Mouse (Mus musculus) CH12.LX (cell line): ENCODE data around the gene Smcr8. TPM values are rescaled to one million over a fixed set of nuclear protein-coding genes. Genes with fewer than 3 reads are reported as not detected.

Source experiments
- DNase-seq: peaks from one replicate; pipeline ENCODE4 v3.0.0-alpha.2; 2013; ENCODE audit errors: extremely low read depth
- H3K27ac ChIP-seq: 2 replicates; pipeline ENCODE4 v1.5.1; 2012; ENCODE audit warnings: low read depth, mild to moderate bottlenecking, control low read depth, moderate library complexity; ENCODE audit not compliant: insufficient read depth
- H3K27me3 ChIP-seq: replicated peaks from 2 replicates; pipeline ENCODE3; 2012; ENCODE audit warnings: inconsistent platforms
- H3K36me3 ChIP-seq, 2 experiments: replicated peaks in 1 of 2; 2 replicates each; pipeline versions ENCODE3 to v1.6.1; 2012; ENCODE audit warnings: inconsistent platforms in 1 of 2, low read length in 1 of 2, mild to moderate bottlenecking in 1 of 2, mixed read lengths in 1 of 2, moderate library complexity in 1 of 2; ENCODE audit not compliant: control insufficient read depth in 1 of 2, insufficient read depth in 1 of 2
- H3K4me1 ChIP-seq, 2 experiments: 2 replicates each; pipeline ENCODE4 v1.6.1; 2012; ENCODE audit warnings: inconsistent platforms in 1 of 2, moderate library complexity in 1 of 2; ENCODE audit not compliant: insufficient read depth in 2 of 2, control insufficient read depth in 1 of 2
- H3K4me2 ChIP-seq: 2 replicates; pipeline ENCODE4 v1.6.1; 2012; ENCODE audit warnings: low read depth, mild to moderate bottlenecking, control low read depth; ENCODE audit not compliant: poor library complexity, insufficient read depth, severe bottlenecking
- H3K4me3 ChIP-seq, 3 experiments: fragments of 150-350 bp in 1 of 3; sonication (generic) in 1 of 3; replicated peaks in 1 of 3; 2 replicates each; pipeline versions ENCODE3 to v1.5.1; 2011 to 2012; ENCODE audit warnings: low read depth in 2 of 3, low read length in 2 of 3, mild to moderate bottlenecking in 2 of 3, moderate library complexity in 2 of 3, control low read depth in 1 of 3, improper control_type of control experiment in 1 of 3, inconsistent platforms in 1 of 3, mixed read lengths in 1 of 3; ENCODE audit not compliant: poor library complexity in 1 of 3
- H3K79me2 ChIP-seq: replicated peaks from 2 replicates; pipeline ENCODE4 v1.6.1; 2012; ENCODE audit warnings: mild to moderate bottlenecking, moderate library complexity; ENCODE audit not compliant: control insufficient read depth, poor library complexity, insufficient read depth, severe bottlenecking; ENCODE audit errors: extremely low read depth
- H3K9ac ChIP-seq: 2 replicates; pipeline ENCODE4 v1.6.1; 2012; ENCODE audit warnings: low read depth, mild to moderate bottlenecking, control low read depth, moderate library complexity; ENCODE audit not compliant: insufficient read depth
- H3K9me3 ChIP-seq: replicated peaks from 2 replicates; pipeline ENCODE3; 2012; ENCODE audit warnings: low read length, inconsistent platforms, mixed read lengths
- BHLHE40 ChIP-seq: IDR thresholded peaks from 2 replicates; pipeline ENCODE4 v1.6.1; 2011; ENCODE audit warnings: mild to moderate bottlenecking, low read depth, low read length, improper control_type of control experiment
- CHD1 ChIP-seq: IDR thresholded peaks from 2 replicates; pipeline ENCODE4 v1.6.1; 2012; ENCODE audit warnings: low read depth, low read length, improper control_type of control experiment, inconsistent platforms
- CTCF ChIP-seq, 2 experiments: IDR thresholded peaks in 1 of 2; conservative IDR thresholded peaks in 1 of 2; 2 replicates each; pipeline ENCODE4 v1.5.1; 2011 to 2012; ENCODE audit warnings: low read depth in 2 of 2, low read length in 2 of 2, improper control_type of control experiment in 1 of 2, inconsistent platforms in 1 of 2, mild to moderate bottlenecking in 1 of 2, moderate library complexity in 1 of 2
- EP300 ChIP-seq: IDR thresholded peaks from 2 replicates; pipeline ENCODE4 v1.6.1; 2011; ENCODE audit warnings: low read length, improper control_type of control experiment
- ETS1 ChIP-seq: conservative IDR thresholded peaks from 2 replicates; pipeline ENCODE4 v1.6.1; 2012; ENCODE audit warnings: low read depth, mild to moderate bottlenecking, inconsistent platforms, low read length, improper control_type of control experiment, moderate library complexity
- HCFC1 ChIP-seq: IDR thresholded peaks from 2 replicates; pipeline ENCODE4 v1.6.1; 2012; ENCODE audit warnings: low read depth, mild to moderate bottlenecking, inconsistent platforms, low read length, improper control_type of control experiment
- JUND ChIP-seq: conservative IDR thresholded peaks from 2 replicates; pipeline ENCODE4 v1.6.1; 2011; ENCODE audit warnings: low read depth, low read length, improper control_type of control experiment
- MAX ChIP-seq: IDR thresholded peaks from 2 replicates; pipeline ENCODE4 v1.6.1; 2011; ENCODE audit warnings: low read length, improper control_type of control experiment
- NRF1 ChIP-seq: IDR thresholded peaks from 2 replicates; pipeline ENCODE4 v1.6.1; 2014; ENCODE audit warnings: low read depth, mild to moderate bottlenecking, inconsistent platforms, low read length, improper control_type of control experiment, moderate library complexity
- PAX5 ChIP-seq: IDR thresholded peaks from 2 replicates; pipeline ENCODE4 v1.6.1; 2012; ENCODE audit warnings: low read length, inconsistent platforms, mixed read lengths
- POLR2AphosphoS2 ChIP-seq: IDR thresholded peaks from 2 replicates; pipeline ENCODE4 v1.6.1; 2011; ENCODE audit warnings: low read depth, low read length, improper control_type of control experiment
- RAD21 ChIP-seq: IDR thresholded peaks from 2 replicates; pipeline ENCODE4 v1.6.1; 2011; ENCODE audit warnings: low read depth, mild to moderate bottlenecking, low read length, improper control_type of control experiment, moderate library complexity
- RCOR1 ChIP-seq: conservative IDR thresholded peaks from 2 replicates; pipeline ENCODE4 v1.6.1; 2012; ENCODE audit warnings: low read depth, mild to moderate bottlenecking, inconsistent platforms, low read length, improper control_type of control experiment
- SMC3 ChIP-seq: IDR thresholded peaks from 2 replicates; pipeline ENCODE4 v1.6.1; 2011; ENCODE audit warnings: low read depth, low read length, improper control_type of control experiment
- TBP ChIP-seq: conservative IDR thresholded peaks from 2 replicates; pipeline ENCODE4 v1.6.1; 2011; ENCODE audit warnings: low read depth, low read length, improper control_type of control experiment
- ZKSCAN1 ChIP-seq: IDR thresholded peaks from 2 replicates; pipeline ENCODE4 v1.6.1; 2012; ENCODE audit warnings: low read depth, inconsistent platforms, low read length, improper control_type of control experiment, borderline replicate concordance
- ZMIZ1 ChIP-seq: IDR thresholded peaks from 2 replicates; pipeline ENCODE4 v1.6.1; 2012; ENCODE audit warnings: low read depth, mild to moderate bottlenecking, inconsistent platforms, low read length, improper control_type of control experiment
- ZNF384 ChIP-seq: IDR thresholded peaks from 2 replicates; pipeline ENCODE4 v1.6.1; 2012; ENCODE audit warnings: low read depth, low read length, improper control_type of control experiment, inconsistent platforms
- dilution Hi-C: fragments of 300-500 bp; cut with MboI; formaldehyde crosslinking; loops from 2 replicates; pipeline ENCODE4 v1.14.3; 2020; ENCODE audit warnings: low sequenced_read_pairs; ENCODE audit not compliant: extremely low pct_unique_long_range_greater_than_20kb, extremely low pct_ligation_motif_present
- in situ Hi-C: fragments of 300-500 bp; cut with MboI; formaldehyde crosslinking; loops from 3 replicates; pipeline ENCODE4 v1.14.3; 2019; ENCODE audit warnings: low sequenced_read_pairs, low pct_ligation_motif_present, low pct_unique_long_range_greater_than_20kb, mixed read lengths
- polyA plus RNA-seq: library from polyadenylated mRNA; unstranded; fragments of >175 nt; gene quantifications from 2 replicates; pipeline ENCODE4 v1.2.1, GENCODE M21; 2012; ENCODE audit warnings: low read depth; ENCODE audit not compliant: insufficient read length
- total RNA-seq, 2 experiments: library from RNA; depleted of rRNA; stranded (reverse); fragments of 300-350 nt in 1 of 2; fragments of >200 nt in 1 of 2; gene quantifications; 2 replicates each; pipeline ENCODE4 v1.2.3; 2012 to 2014

The Smcr8 gene
- total and polyA plus RNA-seq, 3 experiments = 11.0 to 27.5 (median 22.4) TPM

- TF ChIP-seq ETS1 (no peak), ZMIZ1 (no peak), ZKSCAN1 (no peak), RCOR1 (no peak), RAD21 (no peak), CTCF (conservative IDR thresholded peaks at IDR 0.05 in 1 of 2, IDR thresholded peaks at IDR 0.05 in 1 of 2; ENCODE audit: low read depth in 2 of 2, low read length in 2 of 2) (no peak), BHLHE40 (no peak), SMC3 (no peak), TBP (no peak), MAX (no peak), POLR2AphosphoS2 (no peak), JUND (no peak)
- Histone ChIP-seq H3K79me2 (peaks cover 7% of the 10 kb centered on the region), H3K4me1 (peaks cover 0 to 1% of the 10 kb centered on the region in 2 experiments; a peak in 1 of 4 replicates), H3K27ac (no peak overlapping the region), H3K4me2 (no peak overlapping the region), H3K4me3 (no peak overlapping the region), H3K36me3 (peaks cover 73 to 93% of the 10 kb centered on the region in 2 experiments), H3K27me3 (no peaks in the 10 kb centered on the region), H3K9ac (no peak overlapping the region), H3K9me3 (no peaks in the 10 kb centered on the region)
- in situ Hi-C loops (no loop called here), dilution Hi-C loops (no loop called here)
- no peak for DNase-seq
These were observed 23.6 kb downstream of the Smcr8 start for GRCm38 (mm10) chr11:60800892-60801291.

- Histone ChIP-seq H3K9ac (peak overlapping the region; percentile 64; the same call in 1 of the 2 replicates), H3K27me3 (peaks cover 8% of the 10 kb centered on the region), H3K79me2 (peaks cover 56% of the 10 kb centered on the region), H3K4me1 (peaks cover 3 to 42% of the 10 kb centered on the region in 2 experiments; a peak in 3 of 4 replicates), H3K27ac (no peak overlapping the region), H3K4me2 (peak overlapping the region; percentile 99), H3K9me3 (peaks cover 4% of the 10 kb centered on the region), H3K4me3 (peak overlapping the region in 2 of 3 experiments; percentile 72 to 80), H3K36me3 (peaks cover 18 to 45% of the 10 kb centered on the region in 2 experiments)
- in situ Hi-C loops (no loop called here), dilution Hi-C loops (no loop called here)
- DNase-seq = no peak
- TF ChIP-seq CHD1 = no peak
- TF ChIP-seq MAX = no peak
- TF ChIP-seq HCFC1 = no peak
- TF ChIP-seq NRF1 = no peak
- TF ChIP-seq PAX5 = no peak
- no peak for TF ChIP-seq ZNF384
- TF ChIP-seq BHLHE40 = no peak
- no peak for TF ChIP-seq EP300
These were observed 31.2 kb downstream of the Smcr8 start for GRCm38 (mm10) chr11:60808286-60809070.
